Mouse (Mus musculus): Measurements from ENCODE around the gene F2. TPM values are rescaled to one million over a fixed set of nuclear protein-coding genes. Genes with fewer than 3 reads are reported as not detected.

The F2 gene
- 0.14 TPM in 1 of 2 replicates, not detected in the other for polyA plus RNA-seq (2016; fragmentation: Nextera tagmentation; extraction: Ambion mirVana)

DNA sequence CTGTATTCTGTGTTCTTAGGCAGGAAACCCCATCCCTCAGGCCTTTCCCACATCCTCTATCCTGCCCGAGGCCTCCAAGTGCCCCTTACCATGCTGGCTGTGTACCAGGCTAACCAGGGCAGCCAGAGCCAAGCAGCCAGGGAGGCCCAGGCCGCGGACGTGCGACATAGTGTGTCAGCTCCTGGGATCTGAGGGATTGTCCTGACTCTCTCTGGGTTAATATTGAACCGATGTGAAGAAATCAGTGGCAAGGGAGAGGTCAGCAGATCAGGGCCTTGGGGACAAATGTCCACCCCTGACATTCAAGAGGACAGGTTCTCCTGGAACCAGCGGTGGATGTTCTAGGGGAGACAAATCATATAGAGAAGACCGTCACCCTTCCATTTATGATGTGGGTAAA is at the start of gene F2:
Gene F2 (minus strand): TSS at position 186 of the 400 bp plus-strand sequence.
- Histone ChIP-seq H3K4me1 (0 out of 2 replicates have a peak, but pooled peaks cover 3% of the 10 kb centered on the region), H3K36me3 (no peaks in the 10 kb centered on the region), H3K27me3 (ENCODE audit: low read depth, poor library complexity, severe bottlenecking) (no peaks in the 10 kb centered on the region), H3K4me3 (no peak within 1 kb of the TSS), H3K27ac (replicated peaks) (no peak within 1 kb of the TSS), H3K9me3 (replicated peaks) (no peaks in the 10 kb centered on the region)
- no peak for DNase-seq (ENCODE audit: low spot score)
- WGBS: 93% methylated on average over 8 of the region's 8 CpGs

DNA sequence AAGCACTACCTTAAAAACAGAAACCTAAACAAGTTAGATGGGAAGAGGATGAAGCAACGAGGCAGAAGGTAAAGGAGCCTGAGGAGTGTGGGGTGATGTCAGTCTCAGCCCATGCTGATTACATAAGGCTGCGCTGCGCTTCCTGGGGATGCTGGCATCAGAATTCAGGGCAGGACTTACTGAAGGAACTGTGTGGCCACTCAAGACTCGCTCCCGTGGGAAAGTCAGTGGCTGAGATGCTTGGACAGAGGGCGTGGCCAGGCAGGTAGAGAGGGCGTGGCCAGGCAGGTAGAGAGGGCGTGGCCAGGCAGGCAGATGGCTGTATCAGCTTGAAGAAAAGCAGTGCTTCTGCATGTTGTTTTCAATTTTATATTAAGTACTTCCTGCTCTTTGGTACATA is 47.7 kb upstream of the F2 start:
- no peak for DNase-seq (ENCODE audit: low spot score)
- Histone ChIP-seq H3K36me3 (peaks cover 64% of the 10 kb centered on the region), H3K27me3 (ENCODE audit: low read depth, poor library complexity, severe bottlenecking) (no peaks in the 10 kb centered on the region), H3K27ac (replicated peaks) (no peak overlapping the region), H3K4me1 (no peaks in the 10 kb centered on the region), H3K4me3 (no peak overlapping the region), H3K9me3 (replicated peaks) (no peaks in the 10 kb centered on the region)
- WGBS: 80% methylated on average over 8 of the region's 8 CpGs

DNA sequence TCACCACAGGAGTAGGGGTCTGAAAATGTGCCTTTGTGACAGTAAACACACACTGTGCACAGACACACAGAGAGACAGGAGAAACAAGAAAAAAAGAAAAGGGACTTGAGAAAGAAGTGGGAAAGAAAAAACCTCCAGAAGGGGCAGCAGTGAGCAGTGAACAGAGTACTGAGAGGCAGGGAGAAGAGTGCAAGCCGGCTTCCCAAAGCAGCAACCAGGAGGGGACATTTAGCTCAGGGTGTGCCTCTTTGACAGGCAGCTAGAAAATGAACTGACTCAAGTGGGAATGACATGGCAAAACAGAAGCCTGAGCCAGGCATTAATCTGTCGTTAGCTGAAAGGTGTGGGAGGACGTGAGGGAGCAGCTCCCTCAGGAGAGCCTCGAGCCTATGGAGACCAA is 46.6 kb upstream of the F2 start:
- 64% methylated on average over 4 of the region's 4 CpGs for WGBS
- H3K27ac ChIP-seq (replicated peaks): no peak overlapping the region
- peaks cover 68% of the 10 kb centered on the region for H3K36me3 ChIP-seq
- no peaks in the 10 kb centered on the region for H3K4me1 ChIP-seq
- no peaks in the 10 kb centered on the region for H3K27me3 ChIP-seq (ENCODE audit: low read depth, poor library complexity, severe bottlenecking)
- peak; percentile 29 for DNase-seq (ENCODE audit: low spot score)
- H3K9me3 ChIP-seq (replicated peaks): no peaks in the 10 kb centered on the region
- no peak overlapping the region for H3K4me3 ChIP-seq

DNA sequence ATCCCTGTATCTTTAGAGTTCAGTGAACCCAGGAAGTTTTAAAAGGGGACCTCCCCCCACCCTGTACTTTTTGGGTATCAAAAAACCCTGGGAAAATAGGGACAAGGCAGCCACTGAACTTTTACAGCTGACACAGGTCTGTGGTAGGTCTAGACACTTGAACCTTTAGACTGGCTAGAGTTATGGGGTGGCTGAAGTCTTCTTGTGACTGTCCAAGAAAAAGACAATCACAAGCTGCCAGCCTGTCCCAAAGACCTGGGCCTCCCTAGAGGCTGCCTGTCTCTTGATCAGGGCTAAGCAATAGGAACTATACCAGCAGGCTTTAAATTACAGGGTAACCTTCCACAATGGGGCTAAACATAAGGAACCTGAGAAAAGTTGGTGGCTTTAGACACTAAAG is 40.7 kb upstream of the F2 start:
- no peaks in the 10 kb centered on the region for H3K4me1 ChIP-seq

DNA sequence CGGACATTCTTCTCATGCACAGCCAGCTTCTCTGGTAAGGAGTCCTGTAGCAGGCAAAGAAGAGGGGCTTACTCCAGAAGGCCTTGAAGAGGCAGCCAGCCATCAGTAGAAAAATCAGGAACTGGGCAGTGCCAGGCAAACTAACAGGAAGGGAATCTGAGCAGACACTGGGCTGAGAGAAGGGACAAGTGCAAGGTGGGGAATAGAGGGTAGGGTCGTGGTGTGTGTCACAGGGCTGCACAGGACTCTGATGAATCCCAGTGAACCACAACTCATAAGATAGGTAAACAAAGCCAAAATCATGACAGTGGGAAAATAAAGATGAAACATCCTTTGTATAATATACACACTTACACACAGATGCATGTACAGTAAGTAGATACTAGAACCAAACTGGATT is 40.2 kb upstream of the F2 start:
- H3K27ac ChIP-seq (replicated peaks): no peak overlapping the region
- no peak overlapping the region for H3K4me3 ChIP-seq
- H3K36me3 ChIP-seq: peaks cover 90% of the 10 kb centered on the region
- no peaks in the 10 kb centered on the region for H3K9me3 ChIP-seq (replicated peaks)
- no peak for DNase-seq (ENCODE audit: low spot score)
- H3K27me3 ChIP-seq (ENCODE audit: low read depth, poor library complexity, severe bottlenecking): no peaks in the 10 kb centered on the region
- H3K4me1 ChIP-seq: no peaks in the 10 kb centered on the region
- 80% methylated on average over 2 of the region's 2 CpGs for WGBS

More for the DNA sequence above, 40.7 kb upstream of the F2 start:
- Histone ChIP-seq H3K27ac (replicated peaks) (no peak overlapping the region), H3K9me3 (replicated peaks) (no peaks in the 10 kb centered on the region), H3K36me3 (peaks cover 90% of the 10 kb centered on the region), H3K4me3 (no peak overlapping the region), H3K27me3 (ENCODE audit: low read depth, poor library complexity, severe bottlenecking) (no peaks in the 10 kb centered on the region)
- DNase-seq (ENCODE audit: low spot score): no peak

DNA sequence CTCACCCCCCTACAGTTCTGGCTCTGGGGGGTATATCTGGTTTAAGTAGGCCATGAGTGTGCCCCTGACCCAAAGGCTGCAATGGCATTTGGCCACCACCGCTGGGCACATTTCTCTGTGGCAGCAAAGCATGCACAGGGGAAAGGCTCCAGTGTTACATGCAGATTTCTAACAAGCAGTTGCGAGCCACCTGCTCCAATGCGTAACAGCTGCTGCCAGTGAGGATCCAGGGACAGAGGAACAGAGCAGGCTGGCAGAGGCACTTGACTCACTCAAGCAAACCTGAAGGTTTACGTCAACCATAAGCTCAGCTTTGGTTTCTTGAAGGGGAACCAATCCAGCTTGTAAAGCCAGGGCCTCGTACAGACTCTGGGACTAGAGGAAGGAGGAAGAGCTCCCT is 38.7 kb upstream of the F2 start:
- H3K36me3 ChIP-seq: peaks cover 91% of the 10 kb centered on the region
- WGBS: 92% methylated on average over 5 of the region's 5 CpGs
- no peaks in the 10 kb centered on the region for H3K4me1 ChIP-seq

DNA sequence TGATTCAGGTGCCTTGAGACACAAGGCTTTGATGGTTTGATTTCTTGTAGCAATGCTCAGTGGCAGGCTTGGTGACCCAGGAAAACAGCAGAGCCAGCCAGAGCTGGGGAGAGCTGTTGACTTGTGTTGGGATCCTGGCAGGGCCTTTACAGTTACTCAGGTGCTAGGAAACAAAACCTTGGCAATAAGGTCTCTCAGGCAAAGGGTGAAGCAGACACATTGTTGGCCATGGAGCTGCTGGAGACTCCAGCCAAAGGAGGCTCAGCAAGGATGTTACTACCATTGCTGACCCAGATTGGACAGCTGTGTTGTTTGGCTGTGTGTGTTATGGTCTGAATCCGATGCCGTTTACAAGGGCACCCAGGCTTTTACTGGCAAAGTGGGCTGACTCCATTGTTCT is 37.4 kb upstream of the F2 start:
- peaks cover 93% of the 10 kb centered on the region for H3K36me3 ChIP-seq
- no peak for DNase-seq (ENCODE audit: low spot score)

More for the DNA sequence above, 38.7 kb upstream of the F2 start:
- no peak overlapping the region for H3K4me3 ChIP-seq
- H3K27ac ChIP-seq (replicated peaks): no peak overlapping the region
- no peaks in the 10 kb centered on the region for H3K27me3 ChIP-seq (ENCODE audit: low read depth, poor library complexity, severe bottlenecking)
- no peak for DNase-seq (ENCODE audit: low spot score)
- H3K9me3 ChIP-seq (replicated peaks): no peaks in the 10 kb centered on the region

DNA sequence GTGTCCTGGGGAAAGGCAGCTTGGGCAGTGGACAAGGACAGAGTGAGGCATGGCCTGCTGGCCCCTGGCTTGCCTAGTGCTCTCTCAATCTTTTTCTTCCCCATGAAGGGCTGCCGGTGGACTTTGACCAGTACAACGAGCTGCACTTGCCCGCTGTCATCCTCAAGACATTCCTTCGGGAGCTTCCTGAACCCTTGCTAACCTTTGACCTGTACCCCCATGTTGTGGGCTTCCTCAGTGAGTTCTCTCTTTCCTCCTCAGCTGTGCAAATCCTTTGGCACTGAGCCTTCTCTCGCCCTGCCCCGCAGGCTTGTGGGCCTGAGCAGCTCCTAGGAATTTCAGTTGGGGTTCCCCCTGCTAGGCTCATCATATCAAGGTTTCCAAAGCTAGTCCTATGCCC is 33.8 kb upstream of the F2 start:
- H3K4me1 ChIP-seq: no peaks in the 10 kb centered on the region
- H3K9me3 ChIP-seq (replicated peaks): no peaks in the 10 kb centered on the region
- no peak overlapping the region for H3K27ac ChIP-seq (replicated peaks)
- no peak overlapping the region for H3K4me3 ChIP-seq
- 96% methylated on average over 6 of the region's 6 CpGs for WGBS
- H3K36me3 ChIP-seq: peaks cover 89% of the 10 kb centered on the region
- DNase-seq (ENCODE audit: low spot score): no peak
- H3K27me3 ChIP-seq (ENCODE audit: low read depth, poor library complexity, severe bottlenecking): no peaks in the 10 kb centered on the region

More for the DNA sequence above, 37.4 kb upstream of the F2 start:
- no peak overlapping the region for H3K27ac ChIP-seq (replicated peaks)
- WGBS: 86% methylated on average over 2 of the region's 2 CpGs
- H3K4me3 ChIP-seq: no peak overlapping the region
- H3K4me1 ChIP-seq: no peaks in the 10 kb centered on the region
- no peaks in the 10 kb centered on the region for H3K27me3 ChIP-seq (ENCODE audit: low read depth, poor library complexity, severe bottlenecking)
- no peaks in the 10 kb centered on the region for H3K9me3 ChIP-seq (replicated peaks)

DNA sequence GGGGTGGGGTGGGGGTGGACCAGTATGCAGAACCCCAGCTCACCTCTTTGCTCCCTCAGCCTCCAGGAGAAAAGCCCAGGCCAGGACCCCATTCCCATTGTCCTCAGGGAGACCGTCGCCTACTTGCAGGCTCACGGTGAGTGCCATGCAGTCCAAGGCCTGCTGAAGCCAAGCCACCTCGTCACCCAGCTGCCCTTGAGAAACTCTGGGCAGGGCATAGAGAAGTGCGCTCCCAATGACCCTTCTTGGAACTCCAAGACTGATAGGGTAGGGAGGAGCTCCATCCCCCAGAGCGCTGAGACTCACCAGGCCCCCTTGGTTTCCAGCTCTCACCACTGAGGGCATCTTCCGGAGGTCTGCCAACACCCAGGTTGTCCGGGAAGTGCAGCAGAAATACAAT is 33.1 kb upstream of the F2 start:
- no peak overlapping the region for H3K4me3 ChIP-seq
- no peaks in the 10 kb centered on the region for H3K27me3 ChIP-seq (ENCODE audit: low read depth, poor library complexity, severe bottlenecking)
- DNase-seq (ENCODE audit: low spot score): no peak
- WGBS: 91% methylated on average over 8 of the region's 8 CpGs
- H3K36me3 ChIP-seq: peaks cover 89% of the 10 kb centered on the region
- no peaks in the 10 kb centered on the region for H3K4me1 ChIP-seq
- H3K27ac ChIP-seq (replicated peaks): no peak overlapping the region
- no peaks in the 10 kb centered on the region for H3K9me3 ChIP-seq (replicated peaks)

DNA sequence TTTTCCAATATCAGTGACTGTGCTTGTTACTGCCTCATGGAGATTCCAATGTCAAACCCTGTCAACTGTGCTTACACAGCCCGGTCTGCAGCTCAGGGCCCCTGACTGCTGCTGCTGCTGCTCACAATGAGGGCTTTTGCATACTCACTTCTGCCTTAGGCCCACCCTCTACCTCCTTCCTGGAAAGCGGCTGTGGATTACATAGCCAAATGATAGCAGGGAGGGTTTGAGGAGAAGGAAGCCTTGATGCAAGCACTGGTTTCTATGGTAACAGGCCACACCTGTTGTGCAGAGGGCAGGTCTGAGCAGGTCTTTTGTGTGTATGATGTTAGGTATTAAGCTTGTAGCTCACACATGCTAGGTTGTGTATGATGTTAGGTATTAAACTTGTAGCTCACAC is 31.5 kb upstream of the F2 start:
- Histone ChIP-seq H3K9me3 (replicated peaks) (no peaks in the 10 kb centered on the region), H3K4me3 (no peak overlapping the region), H3K27ac (replicated peaks) (no peak overlapping the region), H3K4me1 (no peaks in the 10 kb centered on the region), H3K27me3 (ENCODE audit: low read depth, poor library complexity, severe bottlenecking) (no peaks in the 10 kb centered on the region), H3K36me3 (peaks cover 94% of the 10 kb centered on the region)
- WGBS: 84% methylated on average over 2 of the region's 2 CpGs
- DNase-seq (ENCODE audit: low spot score): no peak

DNA sequence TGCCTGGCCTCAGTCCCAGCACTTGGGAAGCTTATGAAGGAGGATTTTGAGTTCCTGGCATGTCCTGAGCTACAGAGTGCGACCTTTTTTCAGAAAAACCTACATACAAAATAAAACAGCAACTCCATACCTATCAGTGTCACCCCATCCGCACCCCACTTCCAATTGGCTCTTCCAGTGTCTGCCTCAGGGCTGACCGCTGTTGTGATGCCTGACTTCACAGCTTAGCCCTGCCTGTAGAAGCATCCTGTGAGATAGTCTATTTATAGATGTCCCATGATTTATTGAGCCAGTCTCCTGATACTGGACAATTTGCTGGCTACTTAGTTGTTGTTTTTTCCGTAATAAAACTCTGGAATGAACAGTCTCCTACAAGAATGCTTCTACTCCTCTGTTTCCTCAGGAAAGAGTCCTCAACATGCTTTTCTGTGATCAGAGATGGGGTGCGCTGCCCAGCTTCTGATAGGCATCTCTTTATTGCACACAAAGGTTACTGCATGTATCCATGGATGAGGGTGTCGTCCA is 30.2 kb upstream of the F2 start:
- H3K4me3 ChIP-seq: no peak overlapping the region
- H3K27me3 ChIP-seq (ENCODE audit: low read depth, poor library complexity, severe bottlenecking): no peaks in the 10 kb centered on the region
- H3K36me3 ChIP-seq: peaks cover 92% of the 10 kb centered on the region
- DNase-seq (ENCODE audit: low spot score): no peak
- 92% methylated on average over 6 of the region's 6 CpGs for WGBS
- H3K27ac ChIP-seq (replicated peaks): no peak overlapping the region
- H3K9me3 ChIP-seq (replicated peaks): no peaks in the 10 kb centered on the region
- H3K4me1 ChIP-seq: no peaks in the 10 kb centered on the region

DNA sequence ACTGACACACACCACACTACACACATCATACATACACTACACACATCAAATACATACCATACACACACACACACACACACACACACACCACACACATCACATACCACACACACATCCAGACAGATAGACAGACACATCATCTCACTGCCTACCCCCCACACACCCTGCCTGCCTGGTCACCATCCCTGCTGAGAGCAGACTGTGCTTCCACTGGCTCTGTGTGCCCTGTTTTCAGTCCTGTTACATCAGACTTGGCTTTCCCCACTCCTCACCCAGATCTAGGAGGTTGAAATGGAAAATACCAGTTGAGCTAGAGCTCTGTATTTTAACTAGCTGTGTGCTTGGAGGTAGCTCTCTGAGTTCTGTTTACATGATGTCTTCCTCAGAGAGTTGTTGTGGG is 28.6 kb upstream of the F2 start:
- Histone ChIP-seq H3K27me3 (ENCODE audit: low read depth, poor library complexity, severe bottlenecking) (no peaks in the 10 kb centered on the region), H3K9me3 (replicated peaks) (no peaks in the 10 kb centered on the region), H3K4me3 (no peak overlapping the region), H3K4me1 (no peaks in the 10 kb centered on the region), H3K27ac (replicated peaks) (no peak overlapping the region), H3K36me3 (peaks cover 88% of the 10 kb centered on the region)
- DNase-seq (ENCODE audit: low spot score): no peak

DNA sequence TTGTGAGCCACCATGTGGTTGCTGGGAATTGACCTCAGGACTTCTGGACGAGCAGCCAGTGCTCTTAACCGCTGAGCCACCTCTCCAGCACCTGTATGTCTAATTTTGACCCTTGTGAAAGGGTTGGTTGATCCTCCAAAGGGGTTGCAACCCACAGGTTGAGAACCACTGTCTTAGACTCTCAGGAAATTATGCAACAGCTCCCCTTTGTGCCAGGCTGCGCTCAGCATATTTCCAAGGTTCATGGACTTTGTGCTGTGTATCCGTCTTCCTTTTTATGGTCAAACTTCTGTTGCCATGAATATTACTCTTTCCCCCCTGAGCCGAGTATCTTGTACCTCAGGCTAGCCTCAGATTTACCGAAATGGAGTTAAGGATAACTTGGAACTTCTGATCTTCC is 24.8 kb upstream of the F2 start:
- no peaks in the 10 kb centered on the region for H3K9me3 ChIP-seq (replicated peaks)
- peaks cover 88% of the 10 kb centered on the region for H3K36me3 ChIP-seq
- no peak overlapping the region for H3K4me3 ChIP-seq
- H3K27me3 ChIP-seq (ENCODE audit: low read depth, poor library complexity, severe bottlenecking): no peaks in the 10 kb centered on the region
- DNase-seq (ENCODE audit: low spot score): no peak
- no peaks in the 10 kb centered on the region for H3K4me1 ChIP-seq
- 87% methylated on average over 6 of the region's 6 CpGs for WGBS
- no peak overlapping the region for H3K27ac ChIP-seq (replicated peaks)

DNA sequence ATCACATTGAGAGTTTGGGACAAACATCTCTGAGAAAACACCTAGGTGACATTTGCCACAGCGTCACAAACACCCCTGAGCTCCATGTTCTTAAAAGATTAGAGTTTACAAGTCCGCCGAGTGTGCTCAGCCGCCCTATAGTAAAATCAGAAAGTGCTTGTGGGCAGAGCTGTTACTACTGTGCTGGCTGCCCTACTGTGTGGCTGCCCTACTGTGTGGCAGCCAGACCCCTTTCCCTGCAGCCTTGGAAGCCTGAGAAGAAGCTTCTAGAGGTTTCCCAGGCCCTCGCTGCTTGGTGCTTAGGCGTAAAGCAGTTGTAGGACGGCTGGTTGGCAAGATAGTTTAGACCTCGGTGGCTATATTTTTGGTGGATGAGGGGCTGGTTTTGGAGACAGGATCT is 23.4 kb upstream of the F2 start:
- Histone ChIP-seq H3K9me3 (replicated peaks) (no peaks in the 10 kb centered on the region), H3K4me1 (no peaks in the 10 kb centered on the region), H3K36me3 (peaks cover 91% of the 10 kb centered on the region), H3K4me3 (no peak overlapping the region), H3K27me3 (ENCODE audit: low read depth, poor library complexity, severe bottlenecking) (no peaks in the 10 kb centered on the region), H3K27ac (replicated peaks) (no peak overlapping the region)
- DNase-seq (ENCODE audit: low spot score): no peak
- whole genome bisulfite sequencing: 94% methylated on average over 8 of the region's 8 CpGs
